Mouse (Mus musculus): Measurements from ENCODE around the gene Plekhg5.
"Not testable (repeated sequence)": the region's sequence is repeated elsewhere in the genome, so short reads cannot be mapped to it uniquely, and the experiment has no call there.

The Plekhg5 gene

DNA sequence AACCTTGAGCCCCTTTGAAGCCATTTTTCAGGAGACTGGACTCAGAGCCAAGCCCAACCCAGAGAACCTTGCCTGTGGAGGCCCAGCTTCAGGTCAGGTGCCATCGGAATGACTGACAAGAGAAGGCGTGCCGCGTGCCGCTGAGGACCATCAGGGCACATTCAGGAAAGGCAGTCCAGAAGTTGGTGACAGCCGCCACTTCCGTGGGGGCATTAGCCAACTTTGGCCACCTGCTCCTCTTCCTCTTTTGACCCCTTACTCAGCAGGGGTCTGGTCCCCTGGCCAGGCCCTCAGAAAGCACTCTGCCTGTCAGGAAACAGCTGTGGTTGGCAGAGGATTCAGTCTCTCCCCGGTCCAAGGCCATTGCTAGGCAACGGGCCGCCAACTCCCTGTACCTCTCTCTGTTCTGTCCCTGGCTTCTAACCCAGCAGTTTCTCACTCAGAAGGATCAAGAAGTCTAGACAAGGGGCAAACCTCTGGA is at the start of gene Plekhg5:
Gene Plekhg5 (plus strand): TSS at position 378 of the 481 bp plus-strand sequence.
- in situ Hi-C loops (cut with MboI; ENCODE audit: low pct_unique_long_range_greater_than_20kb in 1 of 2, low sequenced_read_pairs in 2 of 2, unreplicated experiment in 1 of 2), result no loop called here

DNA sequence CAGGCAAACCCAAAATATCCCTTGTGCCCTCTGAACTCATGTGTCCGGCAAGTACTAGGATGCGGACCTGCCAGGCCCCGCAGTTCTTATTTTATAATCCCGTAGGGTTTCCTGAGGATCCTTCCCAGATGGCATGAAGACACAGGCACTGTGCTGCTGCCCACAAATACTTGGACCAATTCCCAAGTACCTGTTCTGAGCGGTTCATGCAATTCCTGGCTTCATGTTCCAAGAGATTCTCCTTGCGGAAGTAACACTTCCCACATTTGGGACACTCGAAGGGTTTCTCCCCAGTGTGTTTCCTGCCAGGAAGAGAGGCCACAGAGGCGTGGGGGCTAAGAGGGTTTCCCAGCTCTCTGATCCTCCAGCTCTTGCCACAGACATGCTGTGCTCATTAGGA is 49.8 kb upstream of the Plekhg5 start:
- in situ Hi-C loops (cut with MboI; ENCODE audit: low pct_unique_long_range_greater_than_20kb in 1 of 2, low sequenced_read_pairs in 2 of 2, unreplicated experiment in 1 of 2), result no loop called here

GRCm38 (mm10) chr4:152024525-152024924 is 47.8 kb upstream of the Plekhg5 start:
- in situ Hi-C loops (cut with MboI; ENCODE audit: low pct_unique_long_range_greater_than_20kb in 1 of 2, low sequenced_read_pairs in 2 of 2, unreplicated experiment in 1 of 2), result no loop called here

- in situ Hi-C loops (cut with MboI; ENCODE audit: low pct_unique_long_range_greater_than_20kb in 1 of 2, low sequenced_read_pairs in 2 of 2, unreplicated experiment in 1 of 2), result no loop called here
Measured at GRCm38 (mm10) chr4:152026751-152027508, 45.4 kb upstream of the Plekhg5 start.

GRCm38 (mm10) chr4:152027524-152027923 is 44.8 kb upstream of the Plekhg5 start, which contains the start of gene Zbtb48:
TSS of gene Zbtb48 (minus strand) at chr4:152027671.
- in situ Hi-C loops (cut with MboI; ENCODE audit: low pct_unique_long_range_greater_than_20kb in 1 of 2, low sequenced_read_pairs in 2 of 2, unreplicated experiment in 1 of 2), result no loop called here

GRCm38 (mm10) chr4:152028456-152028855 is 43.8 kb upstream of the Plekhg5 start:
- in situ Hi-C loops (cut with MboI; ENCODE audit: low pct_unique_long_range_greater_than_20kb in 1 of 2, low sequenced_read_pairs in 2 of 2, unreplicated experiment in 1 of 2), result no loop called here

DNA sequence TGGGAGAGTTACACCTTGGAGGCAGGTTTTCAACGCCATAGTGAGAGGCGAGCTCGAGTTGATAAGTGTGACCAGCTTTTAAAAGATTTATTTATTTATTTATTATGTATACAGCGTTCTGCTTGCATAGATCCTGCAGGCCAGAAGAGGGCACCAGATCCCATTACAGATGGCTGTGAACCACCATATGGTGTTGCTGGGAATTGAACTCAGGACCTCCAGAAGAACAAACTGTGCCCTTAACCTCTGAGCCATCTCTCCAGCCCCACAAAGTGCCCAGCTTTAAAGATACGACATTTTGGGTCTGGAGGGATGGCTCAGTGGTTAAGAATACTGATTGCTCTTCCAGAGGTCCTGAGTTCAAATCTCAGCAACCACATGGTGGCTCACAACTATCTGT is 43.2 kb upstream of the Plekhg5 start:
- in situ Hi-C loops (cut with MboI; ENCODE audit: low pct_unique_long_range_greater_than_20kb in 1 of 2, low sequenced_read_pairs in 2 of 2, unreplicated experiment in 1 of 2), result no loop called here

DNA sequence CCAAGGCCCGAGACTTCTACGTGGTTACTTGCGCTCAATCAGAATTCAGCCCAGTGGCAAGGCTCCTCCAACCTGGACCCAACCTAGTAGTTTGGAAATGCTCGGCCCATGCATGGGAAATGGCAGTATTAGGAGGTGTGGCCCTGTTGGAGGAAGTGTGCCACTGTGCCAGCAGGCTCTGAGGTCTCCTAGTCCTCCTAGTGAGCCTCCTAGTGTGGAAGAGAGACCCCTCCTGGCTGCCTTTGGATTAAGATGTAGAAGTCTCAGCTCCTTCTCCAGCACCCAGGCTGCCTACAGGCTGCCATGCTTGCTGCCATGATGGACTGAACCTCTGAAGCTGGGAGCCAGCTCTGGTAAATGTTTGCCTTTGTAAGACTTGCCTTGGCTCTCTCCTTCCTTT is 42.3 kb upstream of the Plekhg5 start:
- in situ Hi-C loops (cut with MboI; ENCODE audit: low pct_unique_long_range_greater_than_20kb in 1 of 2, low sequenced_read_pairs in 2 of 2, unreplicated experiment in 1 of 2), result no loop called here

DNA sequence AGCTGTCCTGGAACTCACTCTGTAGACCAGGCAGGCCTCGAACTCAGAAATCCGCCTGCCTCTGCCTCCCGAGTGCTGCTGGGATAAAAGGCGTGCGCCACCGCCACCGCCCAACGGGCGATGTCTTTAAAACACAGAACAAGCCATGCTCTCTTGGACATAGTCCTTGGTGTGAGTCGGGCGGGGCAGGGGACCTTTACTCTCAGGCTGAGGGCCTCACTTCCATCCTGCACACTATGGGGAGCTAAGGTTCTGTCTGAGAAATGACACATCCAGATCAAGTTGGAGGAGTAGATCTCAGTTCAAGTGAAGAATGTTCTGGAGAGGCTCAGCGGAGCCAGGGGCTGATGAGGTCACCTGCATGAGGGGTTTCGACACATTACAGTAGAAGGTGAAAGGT is 39.4 kb upstream of the Plekhg5 start:
- in situ Hi-C loops (cut with MboI; ENCODE audit: low pct_unique_long_range_greater_than_20kb in 1 of 2, low sequenced_read_pairs in 2 of 2, unreplicated experiment in 1 of 2), result no loop called here

DNA sequence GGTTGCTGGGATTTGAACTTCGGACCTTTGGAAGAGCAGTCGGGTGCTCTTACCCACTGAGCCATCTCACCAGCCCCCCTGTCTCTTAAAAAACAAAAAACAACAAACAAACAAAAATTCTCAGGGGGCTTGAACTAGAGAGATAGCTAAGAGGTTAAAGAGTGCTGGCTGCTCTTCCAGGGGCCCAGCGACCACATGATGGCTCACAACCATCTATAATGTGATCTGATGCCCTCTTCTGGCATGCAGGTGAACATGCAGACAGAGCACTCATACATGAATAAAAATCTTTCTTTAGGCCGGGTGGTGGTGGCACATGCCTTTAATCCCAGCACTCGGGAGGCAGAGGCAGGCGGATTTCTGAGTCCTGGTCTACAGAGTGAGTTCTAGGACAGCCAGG is 35.8 kb upstream of the Plekhg5 start:
- in situ Hi-C loops (cut with MboI; ENCODE audit: low pct_unique_long_range_greater_than_20kb in 1 of 2, low sequenced_read_pairs in 2 of 2, unreplicated experiment in 1 of 2), result not testable (repeated sequence)

DNA sequence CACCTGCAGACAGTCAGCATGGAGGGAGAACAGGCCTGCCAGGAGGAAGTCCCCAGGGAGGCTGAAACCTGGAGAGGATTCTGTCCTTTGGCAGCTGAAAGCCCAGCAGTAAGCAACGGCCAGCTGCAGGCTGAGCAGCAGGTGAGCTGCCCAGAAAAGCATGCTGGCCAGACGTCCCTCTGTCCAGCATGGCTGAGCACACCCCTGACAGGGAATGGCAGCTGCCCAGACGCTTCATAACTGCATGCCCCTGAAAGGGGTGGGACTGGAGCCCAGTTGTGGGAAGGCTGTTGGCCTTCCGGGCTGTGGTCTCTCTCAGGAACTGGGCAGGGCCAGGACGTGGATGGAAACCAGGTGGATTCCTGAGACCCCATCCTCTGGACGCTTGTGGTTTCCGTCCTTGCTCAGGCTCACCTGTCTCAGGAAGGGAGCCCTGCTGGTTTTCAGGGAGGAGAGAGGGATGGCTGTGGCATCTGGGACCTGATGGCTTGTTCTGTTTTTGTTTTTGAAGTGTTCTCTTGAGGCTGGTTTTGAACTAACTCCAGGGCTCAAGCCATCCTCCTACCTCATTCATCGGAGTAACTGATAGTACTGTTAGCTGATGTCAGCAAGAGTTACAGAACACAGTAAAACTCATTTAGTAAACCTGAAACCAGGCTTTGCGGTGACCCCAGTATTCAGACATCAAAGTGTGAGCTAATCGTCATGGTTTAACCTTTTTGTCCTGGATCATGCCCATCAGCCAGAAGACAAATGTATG is 33.9 kb upstream of the Plekhg5 start, which contains the start of gene Tas1r1:
Gene Tas1r1 (minus strand): TSS at position 344 of the 760 bp plus-strand sequence.
- in situ Hi-C loops (cut with MboI; ENCODE audit: low pct_unique_long_range_greater_than_20kb in 1 of 2, low sequenced_read_pairs in 2 of 2, unreplicated experiment in 1 of 2), result no loop called here

GRCm38 (mm10) chr4:152038985-152039830 is 33.1 kb upstream of the Plekhg5 start, which contains the start of gene Nol9:
TSS of gene Nol9 (plus strand) at chr4:152039321.
- in situ Hi-C loops (cut with MboI; ENCODE audit: low pct_unique_long_range_greater_than_20kb in 1 of 2, low sequenced_read_pairs in 2 of 2, unreplicated experiment in 1 of 2), result no loop called here

GRCm38 (mm10) chr4:152039831-152040310 is 32.4 kb upstream of the Plekhg5 start:
- in situ Hi-C loops (cut with MboI; ENCODE audit: low pct_unique_long_range_greater_than_20kb in 1 of 2, low sequenced_read_pairs in 2 of 2, unreplicated experiment in 1 of 2), result no loop called here

- in situ Hi-C loops (cut with MboI; ENCODE audit: low pct_unique_long_range_greater_than_20kb in 1 of 2, low sequenced_read_pairs in 2 of 2, unreplicated experiment in 1 of 2), result no loop called here
Measured at GRCm38 (mm10) chr4:152041924-152042641, 30.2 kb upstream of the Plekhg5 start.

DNA sequence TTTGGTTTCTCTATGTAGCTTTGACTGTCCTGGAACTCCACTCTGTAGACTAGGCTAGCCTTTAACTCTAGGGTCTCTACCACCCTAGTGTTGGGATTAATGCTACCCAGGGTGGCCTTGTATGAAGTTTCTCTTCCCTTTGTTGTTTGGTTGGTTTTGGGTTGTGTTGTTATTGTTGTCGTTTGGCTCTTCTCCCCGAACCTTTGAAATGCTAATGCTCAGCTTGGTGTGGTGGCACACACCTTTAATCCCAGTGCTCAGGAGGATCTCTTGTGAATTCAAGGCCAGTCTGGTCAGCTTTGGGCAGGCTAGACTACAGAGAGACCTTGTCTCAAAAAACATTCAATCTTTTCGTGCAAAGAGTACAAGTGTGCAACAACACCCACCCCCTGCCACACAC is 29.1 kb upstream of the Plekhg5 start:
- in situ Hi-C loops (cut with MboI; ENCODE audit: low pct_unique_long_range_greater_than_20kb in 1 of 2, low sequenced_read_pairs in 2 of 2, unreplicated experiment in 1 of 2), result no loop called here

GRCm38 (mm10) chr4:152044609-152045008 is 27.7 kb upstream of the Plekhg5 start:
- in situ Hi-C loops (cut with MboI; ENCODE audit: low pct_unique_long_range_greater_than_20kb in 1 of 2, low sequenced_read_pairs in 2 of 2, unreplicated experiment in 1 of 2), result no loop called here

GRCm38 (mm10) chr4:152062390-152063110 is 9.7 kb upstream of the Plekhg5 start:
- in situ Hi-C loops (cut with MboI; ENCODE audit: low pct_unique_long_range_greater_than_20kb in 1 of 2, low sequenced_read_pairs in 2 of 2, unreplicated experiment in 1 of 2), result no loop called here
